Mouse (Mus musculus): ENCODE results near the gene Rab24. TPM values are rescaled to one million over a fixed set of nuclear protein-coding genes. Genes with fewer than 3 reads are reported as not detected.

Rab24 gene
- polyA plus RNA-seq, 1 experiment: 101 TPM

DNA sequence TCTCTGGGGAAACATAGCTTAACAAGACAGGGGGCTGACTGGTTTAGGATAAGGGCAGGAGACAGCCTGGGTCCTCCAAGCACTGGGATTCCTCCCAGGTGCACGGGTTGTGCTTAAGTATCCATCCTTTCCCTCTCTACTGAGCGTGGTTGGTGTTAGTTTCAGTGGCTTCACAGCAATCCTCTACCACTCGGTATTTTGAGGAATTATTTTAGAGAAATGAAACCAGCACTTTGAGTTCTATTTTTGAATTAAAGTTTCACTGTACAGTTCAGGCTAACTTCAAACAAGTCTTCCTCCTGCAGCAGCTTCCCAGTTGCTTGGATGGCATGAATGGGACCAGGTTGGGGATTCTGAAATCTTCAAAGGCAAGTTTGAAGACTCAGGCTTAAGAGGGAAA is 3.4 kb downstream of the Rab24 start:
- no peak for TF ChIP-seq CTCF (IDR thresholded peaks at IDR 0.05; ENCODE audit: extremely low read depth, insufficient read length, insufficient replicate concordance, low read depth, low read length)
- no peak for TF ChIP-seq POLR2A (IDR thresholded peaks at IDR 0.05; ENCODE audit: low read depth, low read length)
- no peak overlapping the region for H3K27ac ChIP-seq (ENCODE audit: insufficient read depth, low read depth, low read length)
- H3K27me3 ChIP-seq (ENCODE audit: control insufficient read depth, insufficient read depth, low read length): no peaks in the 10 kb centered on the region
- WGBS: 70% methylated on average over 3 of the region's 3 CpGs
- peaks cover 42% of the 10 kb centered on the region for H3K36me3 ChIP-seq (ENCODE audit: control insufficient read depth, insufficient read depth, low read length)
- no peak overlapping the region for H3K4me3 ChIP-seq (ENCODE audit: low read depth, low read length)
- H3K4me1 ChIP-seq (ENCODE audit: control insufficient read depth, insufficient read depth, insufficient read length, low read length): peaks cover 21% of the 10 kb centered on the region

GRCm38 (mm10) chr13:55314891-55315412 is 6.8 kb downstream of the Rab24 start:
- Histone ChIP-seq H3K27ac (ENCODE audit: insufficient read depth, low read depth, low read length) (peak overlapping the region; percentile 68), H3K36me3 (ENCODE audit: control insufficient read depth, insufficient read depth, low read length) (peaks cover 66% of the 10 kb centered on the region), H3K4me1 (ENCODE audit: control insufficient read depth, insufficient read depth, insufficient read length, low read length) (peaks cover 10% of the 10 kb centered on the region), H3K4me3 (ENCODE audit: low read depth, low read length) (no peak overlapping the region), H3K27me3 (ENCODE audit: control insufficient read depth, insufficient read depth, low read length) (no peaks in the 10 kb centered on the region)
- 59% methylated on average over 2 of the region's 2 CpGs for WGBS
- TF ChIP-seq CTCF (IDR thresholded peaks at IDR 0.05; ENCODE audit: extremely low read depth, insufficient read length, insufficient replicate concordance, low read depth, low read length) (no peak), POLR2A (IDR thresholded peaks at IDR 0.05; ENCODE audit: low read depth, low read length) (no peak)

DNA sequence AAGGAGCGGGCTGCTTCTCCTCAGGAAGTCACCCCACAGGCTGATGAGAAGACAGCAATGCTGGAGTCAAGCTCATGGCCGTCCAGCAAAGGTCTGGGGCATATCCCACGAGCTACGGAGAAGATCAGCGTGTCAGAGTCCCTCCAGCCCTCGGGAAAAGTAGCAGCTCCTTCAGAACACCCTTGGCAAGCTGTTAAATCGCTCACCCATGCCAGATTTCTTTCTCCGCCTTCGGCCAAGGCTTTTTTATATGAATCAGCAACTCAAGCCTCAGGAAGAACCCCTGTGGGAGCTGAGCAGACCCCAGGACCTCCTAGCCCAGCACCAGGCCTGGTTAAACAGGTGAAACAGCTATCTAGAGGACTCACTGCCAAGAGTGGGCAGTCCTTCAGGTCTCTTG is 8.7 kb downstream of the Rab24 start:
- TF ChIP-seq POLR2A (IDR thresholded peaks at IDR 0.05; ENCODE audit: low read depth, low read length) (no peak), CTCF (IDR thresholded peaks at IDR 0.05; ENCODE audit: extremely low read depth, insufficient read length, insufficient replicate concordance, low read depth, low read length) (no peak)
- Histone ChIP-seq H3K36me3 (ENCODE audit: control insufficient read depth, insufficient read depth, low read length) (peaks cover 66% of the 10 kb centered on the region), H3K27ac (ENCODE audit: insufficient read depth, low read depth, low read length) (no peak overlapping the region), H3K4me1 (ENCODE audit: control insufficient read depth, insufficient read depth, insufficient read length, low read length) (peaks cover 6% of the 10 kb centered on the region; the same call in 1 of the 2 replicates), H3K27me3 (ENCODE audit: control insufficient read depth, insufficient read depth, low read length) (no peaks in the 10 kb centered on the region), H3K4me3 (ENCODE audit: low read depth, low read length) (no peak overlapping the region)
- 81% methylated on average over 9 of the region's 9 CpGs for WGBS

GRCm38 (mm10) chr13:55312028-55312630 is 9.6 kb downstream of the Rab24 start:
- no peak overlapping the region for H3K27ac ChIP-seq (ENCODE audit: insufficient read depth, low read depth, low read length)
- WGBS: 89% methylated on average over 8 of the region's 8 CpGs
- peaks cover 71% of the 10 kb centered on the region for H3K36me3 ChIP-seq (ENCODE audit: control insufficient read depth, insufficient read depth, low read length)
- H3K4me1 ChIP-seq (ENCODE audit: control insufficient read depth, insufficient read depth, insufficient read length, low read length): peaks cover 6% of the 10 kb centered on the region; the same call in 1 of the 2 replicates
- H3K27me3 ChIP-seq (ENCODE audit: control insufficient read depth, insufficient read depth, low read length): no peaks in the 10 kb centered on the region
- H3K4me3 ChIP-seq (ENCODE audit: low read depth, low read length): no peak overlapping the region
- TF ChIP-seq POLR2A (IDR thresholded peaks at IDR 0.05; ENCODE audit: low read depth, low read length): no peak

DNA sequence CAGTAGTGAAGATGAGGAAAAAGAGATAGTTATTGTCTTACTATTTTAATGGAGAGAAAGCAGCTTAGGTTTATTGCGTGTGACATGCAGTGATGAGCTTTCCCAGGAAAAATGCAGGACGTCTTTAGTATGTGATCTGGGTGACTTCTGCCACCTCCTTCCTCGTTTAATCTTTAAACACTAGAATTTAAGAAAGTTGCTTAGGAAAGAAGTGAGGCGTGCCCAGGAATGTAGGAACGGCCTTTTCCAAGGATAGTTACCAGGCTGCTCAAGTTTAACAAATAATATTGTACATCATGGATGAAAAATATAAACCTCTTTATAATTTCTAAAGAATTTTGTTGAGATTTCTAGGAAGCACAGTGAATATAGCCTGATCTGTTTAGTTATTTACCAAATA is 20.8 kb downstream of the Rab24 start:
- no peaks in the 10 kb centered on the region for H3K4me1 ChIP-seq (ENCODE audit: control insufficient read depth, insufficient read depth, insufficient read length, low read length)
- no peaks in the 10 kb centered on the region for H3K27me3 ChIP-seq (ENCODE audit: control insufficient read depth, insufficient read depth, low read length)
- peaks cover 65% of the 10 kb centered on the region for H3K36me3 ChIP-seq (ENCODE audit: control insufficient read depth, insufficient read depth, low read length)
- TF ChIP-seq CTCF (IDR thresholded peaks at IDR 0.05; ENCODE audit: extremely low read depth, insufficient read length, insufficient replicate concordance, low read depth, low read length) (no peak), POLR2A (IDR thresholded peaks at IDR 0.05; ENCODE audit: low read depth, low read length) (no peak)
- no peak overlapping the region for H3K27ac ChIP-seq (ENCODE audit: insufficient read depth, low read depth, low read length)
- no peak overlapping the region for H3K4me3 ChIP-seq (ENCODE audit: low read depth, low read length)
- 79% methylated on average over 5 of the region's 5 CpGs for WGBS

DNA sequence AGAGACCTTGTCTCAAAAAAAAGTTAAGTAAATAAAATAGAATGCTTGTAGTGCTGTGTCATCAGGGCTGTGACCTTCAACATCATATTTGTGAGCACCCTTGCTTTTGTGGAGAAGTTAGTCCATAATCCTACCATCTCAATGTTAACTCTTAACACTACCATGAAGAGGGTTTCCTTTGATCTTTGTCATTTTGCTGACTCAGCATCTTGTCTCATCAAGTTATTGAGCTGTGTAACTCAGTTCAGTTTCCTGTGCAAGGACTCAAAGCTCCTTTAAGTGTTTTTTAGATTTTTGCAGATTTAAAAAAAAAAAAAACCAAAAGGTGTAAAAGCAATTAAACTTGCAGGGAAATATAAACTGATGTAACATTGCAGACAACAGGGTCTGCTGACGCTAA is 25.0 kb downstream of the Rab24 start:
- peaks cover 69% of the 10 kb centered on the region for H3K36me3 ChIP-seq (ENCODE audit: control insufficient read depth, insufficient read depth, low read length)
- 98% methylated on average over 1 of the region's 1 CpGs for WGBS

DNA sequence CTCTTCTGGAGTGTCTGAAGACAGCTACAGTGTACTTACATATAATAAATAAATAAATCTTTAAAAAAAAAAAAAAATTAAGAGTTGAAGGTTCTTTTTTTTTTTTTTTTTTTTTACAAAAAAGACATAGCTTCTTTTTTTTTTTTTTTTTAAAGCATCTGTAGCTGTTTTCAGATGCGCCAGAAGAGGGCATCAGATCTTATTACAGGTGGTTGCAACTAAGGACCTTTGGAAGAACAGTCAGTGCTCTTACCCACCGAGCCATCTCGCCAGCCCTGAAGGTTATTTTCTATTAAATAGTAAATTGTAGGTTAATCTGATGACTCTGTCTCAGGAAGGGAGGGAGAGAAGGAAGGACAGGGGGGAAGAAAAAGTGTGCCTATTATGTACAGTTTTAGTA is 32.9 kb downstream of the Rab24 start:
- H3K27ac ChIP-seq (ENCODE audit: insufficient read depth, low read depth, low read length): no peak overlapping the region
- 64% methylated on average over 3 of the region's 3 CpGs for WGBS
- H3K27me3 ChIP-seq (ENCODE audit: control insufficient read depth, insufficient read depth, low read length): no peaks in the 10 kb centered on the region
- no peak for TF ChIP-seq POLR2A (IDR thresholded peaks at IDR 0.05; ENCODE audit: low read depth, low read length)
- no peak for TF ChIP-seq CTCF (IDR thresholded peaks at IDR 0.05; ENCODE audit: extremely low read depth, insufficient read length, insufficient replicate concordance, low read depth, low read length)
- peaks cover 54% of the 10 kb centered on the region for H3K36me3 ChIP-seq (ENCODE audit: control insufficient read depth, insufficient read depth, low read length)
- no peak overlapping the region for H3K4me3 ChIP-seq (ENCODE audit: low read depth, low read length)
- no peaks in the 10 kb centered on the region for H3K4me1 ChIP-seq (ENCODE audit: control insufficient read depth, insufficient read depth, insufficient read length, low read length)

More for the DNA sequence above, 25.0 kb downstream of the Rab24 start:
- Histone ChIP-seq H3K27me3 (ENCODE audit: control insufficient read depth, insufficient read depth, low read length) (no peaks in the 10 kb centered on the region), H3K4me3 (ENCODE audit: low read depth, low read length) (no peak overlapping the region), H3K27ac (ENCODE audit: insufficient read depth, low read depth, low read length) (no peak overlapping the region), H3K4me1 (ENCODE audit: control insufficient read depth, insufficient read depth, insufficient read length, low read length) (no peaks in the 10 kb centered on the region)
- no peak for TF ChIP-seq POLR2A (IDR thresholded peaks at IDR 0.05; ENCODE audit: low read depth, low read length)
- no peak for TF ChIP-seq CTCF (IDR thresholded peaks at IDR 0.05; ENCODE audit: extremely low read depth, insufficient read length, insufficient replicate concordance, low read depth, low read length)
